Mouse (Mus musculus) embryo, embryonic 9.5 days (tissue): ENCODE data around the gene Sf1.

Experiments used
- DNase-seq: peaks from one replicate; pipeline ENCODE4 v3.0.0-alpha.2; 2017; ENCODE audit errors: extremely low spot score

The Sf1 gene

GRCm38 (mm10) chr19:6341453-6342077 is 21.9 kb upstream of the Sf1 start:
- no peak for DNase-seq

- DNase-seq, result no peak
Measured at GRCm38 (mm10) chr19:6342276-6342933, 21.1 kb upstream of the Sf1 start.

- no peak for DNase-seq
Measured at GRCm38 (mm10) chr19:6343066-6343925, 20.2 kb upstream of the Sf1 start.

GRCm38 (mm10) chr19:6343996-6344395 is 19.5 kb upstream of the Sf1 start:
- DNase-seq, result no peak

- no peak for DNase-seq
Measured at GRCm38 (mm10) chr19:6346023-6346422, 17.5 kb upstream of the Sf1 start.

GRCm38 (mm10) chr19:6346661-6347060 is 16.8 kb upstream of the Sf1 start:
- no peak for DNase-seq

GRCm38 (mm10) chr19:6347615-6348014 is 15.9 kb upstream of the Sf1 start:
- no peak for DNase-seq

GRCm38 (mm10) chr19:6348717-6349116 is 14.8 kb upstream of the Sf1 start:
- DNase-seq, result peak; percentile 24

- peak; percentile 57 for DNase-seq
Measured at GRCm38 (mm10) chr19:6349215-6349983, 14.1 kb upstream of the Sf1 start.

- DNase-seq, result no peak
Measured at GRCm38 (mm10) chr19:6351431-6352106, 11.9 kb upstream of the Sf1 start.

GRCm38 (mm10) chr19:6352107-6352505 is 11.4 kb upstream of the Sf1 start:
- DNase-seq, result no peak

- no peak for DNase-seq
Measured at GRCm38 (mm10) chr19:6354030-6354429, 9.5 kb upstream of the Sf1 start.

- DNase-seq, result no peak
Measured at GRCm38 (mm10) chr19:6361291-6361690, 2.2 kb upstream of the Sf1 start.

GRCm38 (mm10) chr19:6363091-6363410 is 439 bp upstream of the Sf1 start:
- no peak for DNase-seq

GRCm38 (mm10) chr19:6364317-6364725 is 831 bp downstream of the Sf1 start:
- peak; percentile 86 for DNase-seq

GRCm38 (mm10) chr19:6364842-6365241 is 1.4 kb downstream of the Sf1 start:
- DNase-seq, result no peak

- no peak for DNase-seq
Measured at GRCm38 (mm10) chr19:6370175-6370574, 6.7 kb downstream of the Sf1 start.

- DNase-seq, result no peak
Measured at GRCm38 (mm10) chr19:6372433-6372832, 8.9 kb downstream of the Sf1 start.

- peak; percentile 61 for DNase-seq
Measured at GRCm38 (mm10) chr19:6373539-6374400, 10.3 kb downstream of the Sf1 start.

- no peak for DNase-seq
Measured at GRCm38 (mm10) chr19:6374571-6374970, 11.1 kb downstream of the Sf1 start.
